Mouse (Mus musculus): ENCODE measurements around the gene Gm11444. TPM values are rescaled to one million over a fixed set of nuclear protein-coding genes. Genes with fewer than 3 reads are reported as not detected.

The Gm11444 gene
- total RNA-seq, 2 experiments from 2014 or later: not detected

DNA sequence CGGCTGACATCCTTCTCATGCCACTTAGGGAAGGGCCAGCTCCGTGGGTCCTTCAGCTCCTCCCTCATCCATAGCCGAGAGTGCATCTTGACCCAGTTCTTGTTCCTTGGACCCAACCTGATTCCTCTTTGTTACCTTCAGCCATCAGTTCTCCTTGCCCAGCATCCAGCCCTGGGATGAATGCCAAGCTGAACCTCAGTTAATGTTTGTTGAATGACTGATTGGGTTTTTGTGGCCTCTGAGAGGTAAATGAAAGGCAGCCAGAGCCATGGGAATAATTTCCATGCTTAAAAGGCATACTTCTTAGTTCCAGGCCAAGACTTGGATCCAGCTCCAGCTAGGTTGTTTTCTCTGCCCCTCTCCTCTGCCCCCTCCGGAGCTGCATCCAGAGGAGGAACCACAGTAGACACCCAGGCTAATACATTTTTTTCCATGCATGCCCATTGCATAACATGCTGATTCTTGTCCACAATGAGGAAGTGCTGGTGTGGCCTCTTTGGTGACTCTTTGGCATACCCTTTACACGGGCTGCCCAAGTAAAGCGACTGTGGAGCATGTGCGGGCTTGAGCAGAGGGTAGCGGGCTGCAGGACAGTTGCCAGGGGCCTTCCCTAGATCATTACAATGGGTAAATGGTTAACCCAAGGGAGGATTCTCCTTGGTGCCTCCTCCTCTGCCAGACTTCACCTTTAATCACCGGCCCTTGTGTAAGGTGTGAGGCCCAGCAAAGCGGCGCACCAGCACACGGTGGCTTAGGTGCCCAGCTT lies 37.7 kb downstream of the Gm11444 start:
- DNase-seq: no peak

DNA sequence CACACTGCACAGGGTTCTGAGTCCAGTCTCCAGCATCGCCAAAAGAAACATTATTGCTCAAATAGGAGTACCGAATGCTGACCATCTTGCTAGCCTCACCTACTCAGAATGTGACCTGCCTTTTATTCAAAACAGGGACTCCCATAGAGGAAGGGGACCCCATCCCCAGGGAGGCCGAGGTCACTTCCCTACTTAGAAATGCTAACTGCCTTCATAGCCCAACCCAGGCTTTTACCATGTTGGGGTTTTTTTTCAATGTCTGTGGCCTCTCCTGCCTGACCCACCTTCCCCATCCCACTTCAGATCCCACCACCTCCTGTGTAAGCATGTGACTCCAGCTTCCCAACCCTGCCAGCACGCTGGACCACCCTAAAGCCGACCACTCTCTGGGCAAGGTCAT lies 38.5 kb downstream of the Gm11444 start:
- no peak for DNase-seq

DNA sequence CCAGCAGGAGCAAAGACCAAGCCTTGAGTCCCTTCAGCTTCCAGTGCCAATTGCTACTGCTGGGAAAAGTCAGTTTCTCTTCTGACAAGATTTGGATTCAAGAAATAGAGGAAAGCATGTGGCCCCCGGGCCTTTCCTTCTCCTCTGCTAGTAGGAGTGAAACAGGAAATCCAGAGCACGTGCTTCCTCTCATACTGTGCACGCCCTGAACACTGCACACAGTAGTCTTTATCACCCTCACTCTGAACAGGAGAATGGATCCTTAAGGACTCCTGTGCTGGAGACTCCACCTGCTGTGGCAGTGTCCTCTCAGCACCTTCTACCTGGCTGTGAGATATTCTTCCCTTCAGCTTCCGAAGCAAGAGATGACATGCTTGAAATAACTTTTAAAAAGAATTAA lies 38.9 kb downstream of the Gm11444 start:
- no peak for DNase-seq

DNA sequence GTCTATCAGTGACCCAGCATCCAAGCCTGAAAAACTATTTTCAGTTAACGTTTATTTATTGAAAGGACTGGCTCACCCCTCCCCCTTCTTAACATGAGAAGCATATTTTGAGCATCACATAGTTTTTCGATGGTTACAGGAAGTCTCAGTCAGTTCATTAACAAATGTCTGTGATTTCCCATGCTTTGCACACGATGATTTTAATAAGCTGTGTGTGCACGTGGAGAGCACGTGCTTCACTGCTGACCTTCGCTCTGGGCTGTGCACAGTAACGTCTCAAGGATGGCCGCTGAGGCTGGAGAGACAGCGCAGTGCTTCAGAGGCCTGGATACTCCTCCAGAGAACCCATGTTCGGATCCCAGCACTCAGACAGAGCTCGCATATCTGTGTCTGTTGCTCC lies 42.8 kb downstream of the Gm11444 start:
- DNase-seq: no peak

DNA sequence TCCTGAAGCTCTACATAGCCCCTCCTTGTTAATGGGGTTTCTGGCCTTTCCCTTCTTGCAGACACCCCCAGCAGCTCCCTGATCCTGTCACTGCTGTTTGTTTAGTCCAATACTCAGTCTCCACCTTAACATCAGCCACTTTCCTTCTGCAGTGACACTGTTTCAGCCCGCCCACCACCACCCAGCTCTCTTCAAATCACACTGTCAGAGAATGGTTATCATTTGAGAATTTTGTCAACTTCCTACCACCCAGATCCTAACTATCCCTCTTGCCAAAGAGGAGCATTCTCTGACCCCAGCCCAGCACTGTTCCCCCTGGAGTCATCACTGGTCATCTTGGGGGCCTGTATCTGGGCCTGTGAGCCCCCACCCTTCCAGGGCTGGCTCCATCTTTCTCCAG lies 44.4 kb downstream of the Gm11444 start:
- no peak for DNase-seq

DNA sequence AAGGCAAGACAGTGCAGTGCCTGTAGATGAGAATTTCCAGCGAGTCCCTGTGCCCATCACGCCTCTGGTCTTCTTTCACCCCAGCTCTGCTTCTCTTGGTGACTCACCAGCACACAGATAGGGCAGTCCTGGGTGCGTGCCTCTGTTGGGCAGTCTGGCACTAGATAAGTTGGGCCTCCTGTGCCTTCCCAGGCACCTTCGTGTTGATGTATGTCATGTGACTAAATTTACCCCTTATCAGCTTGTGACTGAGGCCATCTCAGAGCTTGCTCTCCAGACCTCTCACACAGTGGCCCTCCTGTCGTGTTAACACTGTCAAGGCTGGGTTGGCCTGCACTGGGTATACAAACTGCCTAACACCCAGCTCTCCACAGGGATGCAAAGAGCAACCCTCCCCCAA lies 46.1 kb downstream of the Gm11444 start:
- DNase-seq: no peak

DNA sequence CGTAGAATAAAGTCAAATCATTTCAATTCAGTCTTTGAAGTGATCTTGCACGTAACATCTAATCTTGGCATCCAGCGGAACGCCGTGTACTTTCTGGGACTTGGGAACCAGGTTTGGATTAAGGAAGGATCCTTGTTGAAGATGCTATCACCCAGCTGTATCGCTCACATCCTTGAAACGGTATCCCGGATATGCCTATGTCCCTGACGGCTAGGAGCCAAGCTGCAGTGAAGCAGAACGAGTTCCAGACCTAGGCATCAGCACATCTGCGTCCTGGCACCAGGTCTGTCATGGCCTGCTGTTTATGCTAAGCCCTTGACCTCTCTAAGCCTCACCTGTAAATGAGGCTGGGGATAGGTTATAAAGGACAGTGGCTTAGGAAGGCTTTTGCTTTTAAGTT lies 49.8 kb downstream of the Gm11444 start:
- DNase-seq: no peak

DNA sequence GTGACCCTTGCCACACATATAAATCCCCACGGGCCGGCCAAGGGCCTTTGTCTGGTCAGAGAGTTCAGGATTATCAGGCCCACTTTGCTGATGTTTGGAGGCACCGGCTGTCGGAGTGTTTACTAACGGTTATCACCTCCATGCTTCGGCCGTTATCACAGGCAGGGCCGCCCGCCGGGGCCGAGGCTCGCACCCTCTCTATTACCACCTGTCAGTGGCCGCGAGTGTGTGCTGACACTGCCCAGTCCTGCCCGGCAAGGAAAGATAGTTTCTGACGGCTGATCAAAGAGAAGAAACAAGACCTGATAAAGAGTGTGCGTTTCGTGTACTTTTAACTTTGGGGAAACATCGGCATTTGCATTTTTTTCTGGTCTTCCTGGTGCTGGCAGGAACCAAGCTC lies 50.3 kb downstream of the Gm11444 start:
- no peak for DNase-seq

DNA sequence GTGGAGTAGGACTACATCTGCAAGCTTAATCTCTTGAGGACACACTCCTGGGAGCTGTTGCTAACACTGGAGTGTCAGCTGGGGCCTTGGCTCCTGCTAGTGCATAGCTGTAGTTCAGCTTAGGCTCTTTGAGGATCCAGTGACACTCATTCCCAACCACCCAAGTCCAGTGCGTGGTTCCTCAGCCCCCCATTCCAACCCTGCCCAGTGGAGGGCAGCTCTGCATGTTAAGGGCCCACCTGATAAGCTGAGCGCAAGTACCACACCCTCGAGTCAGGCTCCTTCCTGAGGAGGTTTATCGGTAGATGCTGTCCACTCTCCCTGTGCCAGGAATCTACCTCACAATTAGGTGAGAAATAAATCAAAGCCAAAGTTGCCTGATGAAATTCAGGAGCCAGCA lies 50.7 kb downstream of the Gm11444 start:
- no peak for DNase-seq

Other genes with a start within 250 kb of the Gm11444 start
- gene Tbx2, start 17.8 kb downstream of the Gm11444 start, total RNA-seq (2021): 1 to 10 TPM; 2.7 to 3.6 TPM
- 1 to 10 TPM; 1.2 to 1.4 TPM for gene Tbx4, start 36.1 kb upstream of the Gm11444 start, total RNA-seq (2021)

Data from gastrocnemius, postnatal 25 days (tissue).